Mouse (Mus musculus) large intestine, adult 2 months (tissue): ENCODE results near the gene Rfc2. TPM values are rescaled to one million over a fixed set of nuclear protein-coding genes. Genes with fewer than 3 reads are reported as not detected.

Experiments used
- DNase-seq: peaks from one replicate; pipeline ENCODE4 v3.0.0-alpha.2; 2012; ENCODE audit warnings: low read depth, low spot score
- WGBS: fragments of 180-500 bp; shearing (Covaris S2); methylation state at CpG from one replicate; pipeline ENCODE4 v1.1.7; 2018; 5-methylcytosine and 5-hydroxymethylcytosine counted together
- polyA plus RNA-seq: library from polyadenylated mRNA; depleted of rRNA; stranded (reverse); fragments of >200 nt; gene quantifications from 2 replicates; pipeline ENCODE4 v1.2.3, GENCODE M21; 2012

Rfc2 gene
- polyA plus RNA-seq, 1 experiment: 74.4 TPM

DNA sequence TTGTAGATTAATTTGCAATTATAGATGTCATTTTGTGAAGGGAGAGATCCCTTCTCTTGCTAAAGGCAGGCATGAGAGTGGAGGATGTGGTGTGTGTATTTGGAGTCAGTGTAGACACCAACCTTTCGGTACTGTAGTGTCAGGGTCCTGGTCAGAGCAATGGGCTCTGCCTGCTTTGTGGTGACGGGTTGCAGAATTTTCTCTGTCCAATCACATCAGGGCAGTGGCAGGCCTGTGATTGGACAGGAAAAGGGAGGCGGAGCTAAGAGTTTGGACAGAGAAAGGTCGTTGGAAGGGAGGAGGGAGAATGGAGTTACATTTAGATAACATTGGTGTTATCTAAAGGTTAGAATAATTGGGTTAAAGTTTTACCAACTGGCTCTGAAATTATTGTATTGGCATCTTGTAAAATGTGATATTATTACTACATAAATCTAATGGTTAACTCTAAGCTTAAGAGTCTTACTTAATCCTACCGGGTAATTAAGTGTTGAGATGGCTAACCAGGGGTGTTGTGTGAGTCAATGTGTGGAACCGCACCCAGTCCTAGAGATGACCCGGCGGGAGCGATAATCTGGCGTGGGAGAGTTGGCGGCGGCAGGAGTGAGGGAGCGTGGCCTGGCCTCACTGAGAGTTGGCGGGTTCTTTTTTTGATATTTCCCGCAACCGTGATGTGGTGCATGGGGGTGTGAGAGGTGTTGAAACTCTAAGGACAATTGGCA lies 20.6 kb upstream of the Rfc2 start:
- 37% methylated on average over 16 of the region's 16 CpGs for WGBS
- DNase-seq: no peak

GRCm38 (mm10) chr5:134564272-134564671 lies 16.9 kb upstream of the Rfc2 start:
- WGBS: 97% methylated on average over 2 of the region's 2 CpGs
- DNase-seq: no peak

DNA sequence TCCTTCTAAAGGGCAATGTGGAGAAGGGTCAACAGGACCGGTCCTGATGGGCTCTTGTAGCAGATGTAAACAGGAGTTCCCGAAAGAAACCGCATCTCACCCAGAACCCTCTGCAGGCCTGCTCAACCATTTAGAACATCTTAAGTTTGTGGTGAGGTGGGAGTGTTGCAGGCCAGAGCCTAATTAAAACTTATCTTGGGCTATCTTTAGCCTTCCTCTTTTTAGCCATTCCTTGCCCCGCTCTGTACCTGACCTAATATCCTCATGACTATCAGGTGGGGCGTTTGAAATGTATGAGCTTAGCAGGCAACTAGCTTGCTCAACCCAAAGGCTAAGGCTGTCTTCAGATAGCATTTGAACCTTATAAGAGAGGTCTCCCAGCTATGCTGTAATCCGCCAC lies 15.5 kb upstream of the Rfc2 start:
- no peak for DNase-seq
- 92% methylated on average over 6 of the region's 6 CpGs for WGBS

DNA sequence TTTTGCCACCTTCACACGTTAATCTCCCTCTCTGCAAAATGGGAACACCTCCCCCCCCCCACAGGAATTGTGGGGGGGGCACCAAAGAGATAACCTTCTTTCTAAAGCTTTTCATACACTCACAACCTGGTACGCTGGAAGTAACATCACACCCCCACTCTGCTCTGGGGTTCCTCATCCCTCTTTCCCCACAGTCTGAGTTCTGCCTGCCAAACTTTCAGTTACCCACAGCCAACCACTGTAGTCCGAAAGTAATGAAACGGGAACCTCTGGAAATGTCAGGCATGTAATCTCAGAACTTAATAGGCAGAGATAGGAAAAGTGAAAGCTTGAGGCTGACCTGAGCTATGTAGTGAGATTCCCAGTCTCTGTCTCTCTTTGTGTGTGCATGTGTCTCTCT lies 13.7 kb upstream of the Rfc2 start:
- DNase-seq: no peak
- WGBS: 74% methylated on average over 4 of the region's 4 CpGs

- DNase-seq: no peak
- 91% methylated on average over 3 of the region's 3 CpGs for WGBS
Measured at GRCm38 (mm10) chr5:134568030-134568429, 13.1 kb upstream of the Rfc2 start.

GRCm38 (mm10) chr5:134568964-134569491 lies 12.1 kb upstream of the Rfc2 start:
- no peak for DNase-seq
- WGBS: 71% methylated on average over 8 of the region's 8 CpGs

- no peak for DNase-seq
- WGBS: under 1% methylated on average over 23 of the region's 23 CpGs
Measured at GRCm38 (mm10) chr5:134571730-134572507, 9.2 kb upstream of the Rfc2 start.

- no peak for DNase-seq
- 34% methylated on average over 10 of the region's 10 CpGs for WGBS
Measured at GRCm38 (mm10) chr5:134572508-134573214, 8.5 kb upstream of the Rfc2 start.

- no peak for DNase-seq
- 97% methylated on average over 5 of the region's 5 CpGs for WGBS
Measured at GRCm38 (mm10) chr5:134575833-134576232, 5.3 kb upstream of the Rfc2 start.

GRCm38 (mm10) chr5:134576517-134577220 lies 4.5 kb upstream of the Rfc2 start:
- 46% methylated on average over 14 of the region's 14 CpGs for WGBS
- DNase-seq: no peak

DNA sequence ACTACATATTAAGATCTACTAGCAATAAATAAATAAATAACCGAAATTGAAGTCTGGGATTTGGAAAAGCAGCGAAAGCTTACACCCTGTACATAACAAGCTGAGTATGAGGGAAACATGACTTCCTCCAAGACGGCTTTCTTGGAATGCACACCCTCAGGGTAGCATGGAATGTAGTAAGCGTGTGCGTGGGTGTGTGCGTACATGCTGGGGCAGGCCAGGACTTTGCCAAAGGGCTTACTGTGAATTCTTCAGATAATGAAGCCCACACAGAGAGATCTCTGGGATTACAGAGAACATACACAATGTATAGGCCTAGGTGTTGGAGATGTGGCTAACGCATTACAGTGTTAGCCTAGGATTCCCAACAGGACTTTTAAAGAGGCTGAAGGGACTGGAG lies 3.6 kb upstream of the Rfc2 start:
- no peak for DNase-seq
- 87% methylated on average over 7 of the region's 7 CpGs for WGBS

DNA sequence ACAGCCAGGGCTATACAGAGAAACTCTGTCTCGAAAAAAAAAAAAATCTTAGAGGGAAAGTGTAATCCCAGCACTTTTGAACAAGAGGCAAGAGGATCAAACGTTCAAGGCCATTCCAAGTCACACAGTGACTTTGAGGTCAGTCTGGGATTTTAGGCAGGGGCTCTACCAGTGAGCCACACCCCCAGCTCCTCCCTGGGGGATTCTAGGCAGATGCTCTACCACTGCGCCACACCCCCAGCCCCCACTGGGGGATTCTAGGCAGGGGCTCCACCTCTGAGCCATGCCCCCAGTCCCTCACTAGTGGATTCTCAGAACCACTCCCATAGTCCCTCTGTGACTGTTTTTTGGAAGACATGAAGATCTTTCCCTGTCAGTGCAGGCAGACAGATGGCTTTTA lies 2.0 kb upstream of the Rfc2 start:
- no peak for DNase-seq
- 60% methylated on average over 3 of the region's 3 CpGs for WGBS

GRCm38 (mm10) chr5:134582221-134582907 lies 1.2 kb downstream of the Rfc2 start:
- peak; percentile 85 for DNase-seq
- 7% methylated on average over 30 of the region's 30 CpGs for WGBS

GRCm38 (mm10) chr5:134583006-134583883 lies 2.1 kb downstream of the Rfc2 start:
- DNase-seq: peak; percentile 53
- WGBS: 7% methylated on average over 15 of the region's 15 CpGs

DNA sequence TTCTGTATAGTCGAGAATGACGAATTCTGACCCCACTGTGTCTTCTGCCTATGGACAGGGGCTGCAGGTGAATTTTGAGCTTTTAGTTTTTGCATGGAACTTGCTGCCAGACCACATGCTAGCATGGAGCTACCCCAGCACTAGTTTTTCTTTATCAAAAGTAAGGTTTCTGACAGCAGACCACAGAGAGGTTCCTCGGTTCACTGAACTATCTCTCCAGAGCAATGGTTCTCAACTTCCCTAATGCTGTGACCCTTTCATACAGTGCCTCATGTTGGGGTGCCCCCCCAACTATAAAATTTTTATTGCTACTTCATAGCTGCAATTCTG lies 2.7 kb downstream of the Rfc2 start:
- DNase-seq: no peak
- 17% methylated on average over 3 of the region's 3 CpGs for WGBS

GRCm38 (mm10) chr5:134584798-134585197 lies 3.6 kb downstream of the Rfc2 start:
- WGBS: 76% methylated on average over 5 of the region's 5 CpGs
- no peak for DNase-seq

GRCm38 (mm10) chr5:134589900-134590299 lies 8.7 kb downstream of the Rfc2 start:
- 74% methylated on average over 3 of the region's 3 CpGs for WGBS
- no peak for DNase-seq

GRCm38 (mm10) chr5:134592026-134592581 lies 10.9 kb downstream of the Rfc2 start:
- no peak for DNase-seq
- 88% methylated on average over 11 of the region's 11 CpGs for WGBS
